Mouse (Mus musculus) lung, embryonic 14.5 days (tissue): ENCODE data around the gene Cdc42ep5. TPM values are rescaled to one million over a fixed set of nuclear protein-coding genes. Genes with fewer than 3 reads are reported as not detected.

ENCODE experiments used
- ATAC-seq: fragments of 200-750 bp; cut with Nextera tagmentation; 2 replicates; pipeline ENCODE4 v1.8.0; 2017; ENCODE audit warnings: mild to moderate bottlenecking, moderate TSS enrichment, moderate library complexity; ENCODE audit not compliant: insufficient read depth
- DNase-seq: peaks from one replicate; pipeline ENCODE4 v3.0.0-alpha.2; 2015
- H3K27ac ChIP-seq: fragments of 300-500 bp; sonication (generic); 2 replicates; pipeline ENCODE4 v1.5.1; 2014; ENCODE audit warnings: low read depth, mild to moderate bottlenecking, moderate library complexity
- H3K27me3 ChIP-seq: fragments of 300-500 bp; sonication (generic); 2 replicates; pipeline ENCODE4 v1.6.1; 2014; ENCODE audit warnings: low read length, control low read depth; ENCODE audit not compliant: insufficient read depth
- H3K36me3 ChIP-seq: fragments of 300-500 bp; sonication (generic); 2 replicates; pipeline ENCODE4 v1.6.1; 2014; ENCODE audit warnings: control low read depth; ENCODE audit not compliant: insufficient read depth
- H3K4me1 ChIP-seq: fragments of 300-500 bp; sonication (generic); 2 replicates; pipeline ENCODE4 v1.6.1; 2014; ENCODE audit warnings: antibody characterized with exemption, control low read depth; ENCODE audit not compliant: insufficient read depth
- H3K4me2 ChIP-seq: fragments of 300-500 bp; sonication (generic); 2 replicates; pipeline ENCODE4 v1.6.1; 2014; ENCODE audit warnings: mild to moderate bottlenecking
- H3K4me3 ChIP-seq: fragments of 300-500 bp; sonication (generic); 2 replicates; pipeline ENCODE4 v1.5.1; 2014; ENCODE audit warnings: low read depth, low read length
- H3K9ac ChIP-seq: fragments of 300-500 bp; sonication (generic); 2 replicates; pipeline ENCODE4 v1.6.1; 2014
- H3K9me3 ChIP-seq: fragments of 300-500 bp; sonication (generic); 2 replicates; pipeline ENCODE4 v1.6.1; 2016; ENCODE audit warnings: low read depth, low read length, control low read depth
- CTCF ChIP-seq: IDR thresholded peaks from 2 replicates; pipeline ENCODE4 v1.5.1; 2016; ENCODE audit warnings: antibody characterized with exemption, low read depth
- WGBS: fragments of 180-500 bp; shearing (Covaris S2); extraction: QIAGEN DNeasy Blood & Tissue Kit; methylation state at CpG from one replicate; pipeline ENCODE4 v1.1.7; 2014; 5-methylcytosine and 5-hydroxymethylcytosine counted together
- polyA plus RNA-seq: library from polyadenylated mRNA; unstranded; fragments of >200 nt; fragmentation: Nextera tagmentation; extraction: Ambion mirVana; gene quantifications from 2 replicates; pipeline ENCODE4 v1.2.1, GENCODE M21; 2014

The Cdc42ep5 gene
- polyA plus RNA-seq, 1 experiment from 2014 or later = 37.5 TPM

DNA sequence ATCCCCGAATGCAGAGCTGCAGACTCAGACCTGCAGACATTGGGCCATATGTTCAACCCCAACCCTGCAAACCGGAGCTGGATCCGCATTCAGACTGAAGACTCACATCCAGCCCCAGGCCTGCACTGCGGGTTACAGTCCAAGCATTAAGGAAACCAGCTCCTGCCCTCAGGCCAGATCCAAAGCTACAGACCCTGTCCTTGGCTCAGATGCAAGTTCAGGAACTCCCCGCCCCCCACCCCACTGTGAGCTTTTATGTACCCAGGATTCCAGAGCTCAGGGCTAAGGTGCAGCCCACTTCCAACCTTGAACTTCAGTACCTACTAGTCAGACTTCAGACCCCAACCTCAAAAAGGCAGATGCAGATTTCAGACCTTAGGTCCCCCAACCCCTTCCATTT lies 39.8 kb downstream of the Cdc42ep5 start:
- Histone ChIP-seq H3K36me3 (no peaks in the 10 kb centered on the region), H3K9ac (no peak overlapping the region), H3K27me3 (peaks cover 14% of the 10 kb centered on the region), H3K4me1 (no peaks in the 10 kb centered on the region), H3K9me3 (no peaks in the 10 kb centered on the region), H3K4me3 (no peak overlapping the region), H3K4me2 (no peak overlapping the region), H3K27ac (no peak overlapping the region)
- DNase-seq (no peak), ATAC-seq (no peak)
- WGBS = 18% methylated on average over 5 of the region's 5 CpGs
- TF ChIP-seq CTCF = no peak

DNA sequence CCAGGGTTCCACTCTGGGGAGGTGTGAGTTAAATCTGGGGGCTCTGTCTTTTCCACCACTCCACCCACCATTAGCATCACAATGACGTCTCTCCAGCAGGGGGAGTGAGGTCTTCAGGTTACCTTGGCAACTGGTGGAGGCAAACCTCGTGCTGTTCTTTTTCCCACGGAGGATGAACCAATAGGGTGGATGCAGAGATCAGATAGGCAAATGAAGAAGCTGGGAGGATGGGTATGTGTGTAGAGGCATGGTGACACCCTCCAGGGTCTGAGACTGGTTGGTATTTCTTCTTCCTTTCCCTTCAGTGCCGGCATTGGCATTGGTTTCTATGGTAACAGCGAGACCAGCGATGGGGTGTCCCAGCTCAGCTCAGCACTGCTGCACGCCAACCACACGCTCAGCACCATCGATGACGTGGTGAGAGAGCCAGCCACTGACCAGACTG lies 40.3 kb downstream of the Cdc42ep5 start:
- TF ChIP-seq CTCF = peak; percentile 59
- Histone ChIP-seq H3K4me2 (peak overlapping the region; percentile 23; the same call in 1 of the 2 replicates), H3K4me1 (no peaks in the 10 kb centered on the region), H3K4me3 (no peak overlapping the region), H3K27me3 (peaks cover 19% of the 10 kb centered on the region), H3K9ac (no peak overlapping the region), H3K36me3 (no peaks in the 10 kb centered on the region), H3K27ac (no peak overlapping the region), H3K9me3 (no peaks in the 10 kb centered on the region)
- WGBS = 2% methylated on average over 9 of the region's 10 CpGs
- ATAC-seq (peak; percentile 72), DNase-seq (peak; percentile 66)

DNA sequence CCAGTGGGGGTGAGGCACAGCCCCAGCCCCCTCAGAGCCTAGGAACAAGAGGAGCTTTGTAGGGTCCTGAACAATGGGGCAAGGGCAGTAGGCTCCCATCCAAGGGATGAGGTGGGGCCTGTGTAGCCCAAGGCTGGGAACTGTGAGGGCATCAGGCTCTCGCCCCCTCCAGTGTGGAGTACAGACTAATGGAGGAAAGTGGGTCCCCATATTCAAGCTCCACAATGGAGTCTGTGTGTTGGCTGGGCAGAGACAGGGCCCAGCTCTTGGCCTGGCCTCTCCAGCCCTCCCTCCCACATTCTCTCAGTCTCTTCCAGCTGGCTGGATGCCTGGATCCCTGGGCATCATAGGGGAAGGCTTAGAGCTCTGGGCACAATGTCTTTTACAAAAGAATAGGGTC lies 40.9 kb downstream of the Cdc42ep5 start:
- DNase-seq = peak; percentile 21

DNA sequence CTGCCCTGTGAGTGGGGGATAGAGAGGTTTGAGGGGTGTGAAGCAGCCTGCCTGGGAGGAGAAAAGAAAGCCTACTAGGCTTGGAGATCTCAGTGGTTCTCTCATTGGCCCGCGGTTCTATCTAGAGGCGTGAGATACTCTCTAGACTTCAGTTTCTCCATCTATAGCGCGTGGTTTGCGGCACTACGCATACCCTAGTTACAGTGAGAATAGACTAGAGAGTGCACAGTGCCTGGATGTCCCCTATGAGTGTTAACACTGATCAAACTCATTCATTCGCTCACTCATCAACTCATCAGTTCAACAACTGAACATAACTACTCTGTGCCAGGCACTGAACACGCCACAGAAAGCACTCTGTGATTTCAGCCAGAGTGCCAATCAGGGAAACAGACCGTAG lies 41.9 kb downstream of the Cdc42ep5 start:
- no peak overlapping the region for H3K27ac ChIP-seq
- no peak overlapping the region for H3K4me2 ChIP-seq
- no peak for TF ChIP-seq CTCF
- DNase-seq = no peak
- peaks cover 31% of the 10 kb centered on the region for H3K27me3 ChIP-seq
- WGBS = 80% methylated on average over 10 of the region's 10 CpGs
- H3K9ac ChIP-seq = no peak overlapping the region
- no peaks in the 10 kb centered on the region for H3K36me3 ChIP-seq
- no peaks in the 10 kb centered on the region for H3K4me1 ChIP-seq
- H3K9me3 ChIP-seq = no peaks in the 10 kb centered on the region
- H3K4me3 ChIP-seq = no peak overlapping the region
- ATAC-seq = no peak

More for the DNA sequence above, 40.9 kb downstream of the Cdc42ep5 start:
- no peaks in the 10 kb centered on the region for H3K4me1 ChIP-seq
- no peak overlapping the region for H3K9ac ChIP-seq
- no peaks in the 10 kb centered on the region for H3K9me3 ChIP-seq
- WGBS = 76% methylated on average over 1 of the region's 1 CpGs
- ATAC-seq = no peak
- H3K4me3 ChIP-seq = no peak overlapping the region
- TF ChIP-seq CTCF = no peak
- H3K36me3 ChIP-seq = no peaks in the 10 kb centered on the region
- H3K27ac ChIP-seq = no peak overlapping the region
- no peak overlapping the region for H3K4me2 ChIP-seq
- peaks cover 24% of the 10 kb centered on the region for H3K27me3 ChIP-seq

DNA sequence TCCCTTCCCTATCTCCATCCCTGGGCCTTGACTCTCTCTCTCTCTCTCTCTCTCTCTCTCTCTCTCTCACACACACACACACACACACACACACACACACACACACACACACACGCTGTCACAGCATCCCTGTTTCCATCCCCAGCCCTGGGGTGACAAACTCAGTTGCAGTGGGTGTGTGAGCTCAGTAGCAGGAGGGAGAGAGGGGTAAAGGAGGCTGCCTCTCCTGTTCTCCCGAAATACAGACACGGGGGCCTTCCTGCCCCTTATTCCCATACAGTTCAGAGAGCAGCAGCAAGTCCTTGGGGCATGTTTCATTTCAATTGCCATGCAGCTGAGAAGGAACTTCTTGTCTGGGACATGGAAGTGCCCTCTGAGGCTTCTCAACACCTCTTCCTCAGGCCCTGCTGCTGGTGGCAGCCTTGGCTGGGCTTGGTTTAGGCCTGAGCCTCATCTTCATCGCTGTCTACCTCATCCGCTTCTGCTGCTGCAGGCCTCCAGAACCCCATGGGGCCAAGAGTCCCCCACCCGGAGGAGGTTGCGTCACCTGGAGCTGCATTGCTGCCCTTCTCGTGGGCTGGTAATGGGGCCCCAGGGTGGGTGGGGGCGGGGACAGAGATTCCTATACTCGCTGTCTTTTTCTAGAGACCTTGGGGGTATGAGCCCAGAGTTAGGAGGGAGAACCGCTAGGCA lies 42.4 kb downstream of the Cdc42ep5 start:
- ATAC-seq (no peak), DNase-seq (no peak)
- Histone ChIP-seq H3K36me3 (no peaks in the 10 kb centered on the region), H3K9me3 (no peaks in the 10 kb centered on the region), H3K27me3 (peaks cover 31% of the 10 kb centered on the region), H3K9ac (no peak overlapping the region), H3K27ac (no peak overlapping the region), H3K4me3 (no peak overlapping the region), H3K4me1 (no peaks in the 10 kb centered on the region), H3K4me2 (no peak overlapping the region)
- WGBS = 49% methylated on average over 11 of the region's 11 CpGs
- TF ChIP-seq CTCF = no peak

DNA sequence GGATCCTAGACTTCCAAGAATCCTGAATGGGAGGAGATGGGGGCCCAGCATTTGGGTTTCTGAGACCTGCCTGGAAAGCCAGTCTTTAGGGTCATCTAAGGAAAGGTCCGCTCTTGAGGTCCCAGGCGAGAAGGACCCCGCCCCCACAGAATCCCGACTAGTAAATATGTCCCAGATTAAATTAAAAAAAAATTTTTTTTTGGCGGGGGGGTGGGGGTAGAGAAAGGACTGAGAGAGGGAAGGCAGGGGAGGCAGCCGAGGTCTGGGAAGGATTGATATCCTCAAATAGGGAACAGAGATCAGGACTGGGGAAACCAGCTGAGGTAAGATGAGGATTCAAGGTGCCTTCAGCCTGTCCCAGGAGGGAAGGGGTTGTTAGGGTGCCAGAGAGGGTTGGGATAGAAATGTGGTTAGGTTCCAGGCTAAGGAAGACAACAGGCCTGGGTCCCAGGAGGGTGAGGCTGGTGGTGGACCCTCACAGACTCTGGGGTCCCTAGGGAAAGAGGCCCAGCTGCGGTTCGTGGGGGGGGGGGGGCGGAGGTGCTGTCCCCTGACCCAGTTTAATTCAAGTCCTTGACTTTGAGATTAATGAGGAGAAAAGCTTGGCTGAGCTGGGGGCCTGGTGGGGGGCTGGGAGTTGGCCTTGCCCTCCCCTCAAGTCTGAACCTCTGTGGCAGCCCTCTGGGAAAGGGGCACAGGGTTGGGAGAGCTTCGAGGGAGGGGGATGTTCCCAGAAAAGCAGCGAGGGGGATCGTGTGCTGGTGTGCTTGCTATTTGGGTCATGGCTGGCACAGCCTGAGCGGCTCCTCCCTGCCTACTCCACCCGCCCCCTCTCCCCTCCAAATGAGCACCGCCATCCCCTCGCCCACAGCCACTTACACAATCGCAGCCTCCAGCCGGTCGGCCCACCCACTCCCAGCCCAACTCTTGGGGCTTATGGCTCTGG lies 44.4 kb downstream of the Cdc42ep5 start:
- H3K4me1 ChIP-seq = no peaks in the 10 kb centered on the region
- H3K4me2 ChIP-seq = peak overlapping the region; percentile 64
- 17% methylated on average over 19 of the region's 19 CpGs for WGBS
- H3K27me3 ChIP-seq = peaks cover 31% of the 10 kb centered on the region
- ATAC-seq (no peak), DNase-seq (no peak)
- no peak for TF ChIP-seq CTCF
- H3K36me3 ChIP-seq = no peaks in the 10 kb centered on the region
- H3K9ac ChIP-seq = no peak overlapping the region
- H3K27ac ChIP-seq = no peak overlapping the region
- no peaks in the 10 kb centered on the region for H3K9me3 ChIP-seq
- peak overlapping the region; percentile 40 for H3K4me3 ChIP-seq

DNA sequence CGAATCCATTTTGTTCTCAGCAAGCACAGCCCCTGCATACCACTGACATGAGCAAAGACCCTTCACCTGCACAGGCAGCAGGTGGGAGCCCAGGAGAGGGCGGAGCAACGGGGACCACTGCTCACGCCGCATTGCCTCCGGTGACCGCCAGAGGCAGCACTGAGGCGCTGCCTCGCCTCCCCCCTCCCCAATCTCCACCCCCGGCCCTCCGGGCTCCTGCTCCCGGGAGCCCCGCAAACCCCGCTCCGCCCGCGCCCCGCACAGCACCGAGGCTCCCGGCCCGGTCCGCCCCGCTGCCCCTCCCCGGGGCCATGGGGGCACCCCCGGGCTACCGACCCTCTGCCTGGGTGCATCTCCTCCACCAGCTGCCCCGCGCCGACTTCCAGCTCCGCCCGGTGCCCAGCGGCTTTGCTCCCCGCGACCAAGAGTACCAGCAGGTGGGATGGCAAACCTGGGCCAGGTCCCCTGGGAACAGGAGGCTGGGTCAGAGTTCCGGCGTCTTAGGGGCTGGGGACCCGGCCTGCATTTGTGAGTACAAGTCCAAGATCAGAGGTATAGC lies 45.2 kb downstream of the Cdc42ep5 start, which contains the start of gene Ttyh1:
TSS of gene Ttyh1 (plus strand) at position 65 of the 559 bp plus-strand sequence.
- H3K36me3 ChIP-seq = no peaks in the 10 kb centered on the region
- H3K4me1 ChIP-seq = no peaks in the 10 kb centered on the region
- H3K4me3 ChIP-seq = peak within 1 kb of the TSS; percentile 40
- no peaks in the 10 kb centered on the region for H3K9me3 ChIP-seq
- H3K4me2 ChIP-seq = peak within 1 kb of the TSS; percentile 64
- TF ChIP-seq CTCF = peak; percentile 75
- WGBS = 1% methylated on average over 37 of the region's 37 CpGs
- DNase-seq (peak; percentile 56), ATAC-seq (peak; percentile 71)
- H3K9ac ChIP-seq = peak within 1 kb of the TSS; percentile 50
- no peak within 1 kb of the TSS for H3K27ac ChIP-seq
- H3K27me3 ChIP-seq = peaks cover 31% of the 10 kb centered on the region
